Mouse (Mus musculus) testis, adult 2 months (tissue): ENCODE data around the gene Ipmk.

Experiments
- CTCF ChIP-seq: fragments of 200-500 bp; IDR thresholded peaks from 2 replicates; pipeline ENCODE4 v1.5.1; 2012; ENCODE audit warnings: low read depth, mild to moderate bottlenecking, inconsistent platforms, low read length, moderate library complexity; ENCODE audit not compliant: control insufficient read depth, insufficient read depth, insufficient replicate concordance
- POLR2A ChIP-seq: fragments of 200-500 bp; IDR thresholded peaks from 2 replicates; pipeline ENCODE4 v1.6.1; 2012; ENCODE audit warnings: low read depth, mild to moderate bottlenecking, inconsistent platforms, low read length, moderate library complexity; ENCODE audit not compliant: control insufficient read depth

GRCm38 (mm10) chr10:71380406-71380805, 32.8 kb downstream of the Ipmk start:
- TF ChIP-seq POLR2A (no peak), CTCF (no peak)
